Mouse (Mus musculus) stomach, embryonic 15.5 days (tissue): ENCODE results near the gene Rnf43. TPM values are rescaled to one million over a fixed set of nuclear protein-coding genes. Genes with fewer than 3 reads are reported as not detected.

ENCODE experiments used
- ATAC-seq: fragments of 200-750 bp; cut with Nextera tagmentation; 2 replicates; pipeline ENCODE4 v1.8.0; 2017; ENCODE audit warnings: low read depth, moderate number of reproducible peaks, moderate TSS enrichment; ENCODE audit not compliant: insufficient read depth, low FRiP score
- H3K27ac ChIP-seq: fragments of 300-500 bp; sonication (generic); 2 replicates; pipeline ENCODE4 v1.5.1; 2015; ENCODE audit warnings: mild to moderate bottlenecking, inconsistent platforms
- H3K27me3 ChIP-seq: fragments of 300-500 bp; sonication (generic); replicated peaks from 2 replicates; pipeline ENCODE4 v1.6.1; 2015; ENCODE audit warnings: inconsistent platforms
- H3K36me3 ChIP-seq: fragments of 300-500 bp; sonication (generic); 2 replicates; pipeline ENCODE4 v1.6.1; 2015; ENCODE audit warnings: inconsistent platforms
- H3K4me1 ChIP-seq: fragments of 300-500 bp; sonication (generic); 2 replicates; pipeline ENCODE4 v1.6.1; 2015; ENCODE audit warnings: inconsistent platforms
- H3K4me2 ChIP-seq: fragments of 300-500 bp; sonication (generic); 2 replicates; pipeline ENCODE4 v1.6.1; 2015; ENCODE audit warnings: mild to moderate bottlenecking, inconsistent platforms
- H3K4me3 ChIP-seq: fragments of 300-500 bp; sonication (generic); replicated peaks from 2 replicates; pipeline ENCODE4 v1.5.1; 2015; ENCODE audit warnings: inconsistent platforms
- H3K9ac ChIP-seq: fragments of 300-500 bp; sonication (generic); 2 replicates; pipeline ENCODE4 v1.6.1; 2015; ENCODE audit warnings: inconsistent platforms
- H3K9me3 ChIP-seq: fragments of 300-500 bp; sonication (generic); 2 replicates; pipeline ENCODE4 v1.6.1; 2016; ENCODE audit warnings: inconsistent platforms
- WGBS: fragments of 180-500 bp; shearing (Covaris S2); methylation state at CpG from one replicate; pipeline ENCODE4 v1.1.7; 2015; 5-methylcytosine and 5-hydroxymethylcytosine counted together
- polyA plus RNA-seq: library from polyadenylated mRNA; unstranded; fragments of >200 nt; fragmentation: Nextera tagmentation; extraction: Ambion mirVana; gene quantifications from 2 replicates; pipeline ENCODE4 v1.2.1, GENCODE M21; 2015

Gene Rnf43
- polyA plus RNA-seq, 1 experiment from 2014 or later: 14.0 TPM

DNA sequence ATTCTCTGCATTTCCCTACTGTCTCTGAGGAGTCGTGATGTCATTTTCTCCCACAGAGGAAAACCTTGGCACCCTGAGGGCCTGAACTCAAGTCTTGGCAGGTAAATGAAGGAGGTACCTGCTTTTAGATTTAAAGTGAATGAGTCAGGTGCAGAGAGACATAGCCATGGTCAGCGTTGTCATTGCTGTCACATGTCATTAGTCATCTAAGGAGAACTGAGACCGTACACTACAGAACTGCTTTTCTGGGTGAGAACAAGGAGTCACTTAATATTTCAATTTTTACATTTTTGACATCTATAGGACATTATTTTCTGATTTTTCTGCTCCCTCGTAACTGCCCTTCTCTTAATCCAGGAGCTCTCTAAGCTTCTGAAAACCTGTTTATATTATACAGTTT is 16.0 kb downstream of the Rnf43 start:
- ATAC-seq: no peak
- Histone ChIP-seq H3K27me3 (no peaks in the 10 kb centered on the region), H3K27ac (no peak overlapping the region), H3K9ac (no peak overlapping the region), H3K4me3 (no peak overlapping the region), H3K36me3 (no peaks in the 10 kb centered on the region), H3K4me1 (no peaks in the 10 kb centered on the region; the same call in 1 of the 2 replicates), H3K4me2 (no peak overlapping the region), H3K9me3 (no peaks in the 10 kb centered on the region)
- 64% methylated on average over 4 of the region's 4 CpGs for whole genome bisulfite sequencing

DNA sequence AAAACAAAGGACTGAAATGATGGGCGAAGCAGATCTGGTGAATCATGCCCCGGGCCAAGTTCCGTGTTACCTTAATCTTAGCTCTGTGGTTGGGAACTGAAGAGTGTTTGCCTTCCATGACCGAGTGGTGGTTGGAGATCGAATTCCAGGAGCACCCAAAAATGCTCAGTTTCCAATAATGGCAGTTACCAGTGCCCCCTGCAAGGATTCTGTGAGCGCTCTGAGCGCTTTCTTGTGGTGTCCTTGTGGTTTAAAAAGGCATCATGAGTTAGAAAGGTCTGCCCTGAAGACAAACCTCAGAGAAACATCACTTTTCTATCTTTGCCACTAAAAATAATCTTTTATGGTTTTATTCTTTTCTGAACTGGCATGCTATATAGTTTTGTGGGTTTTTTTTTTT is 16.5 kb downstream of the Rnf43 start:
- H3K4me3 ChIP-seq: no peak overlapping the region
- no peaks in the 10 kb centered on the region; the same call in 1 of the 2 replicates for H3K4me1 ChIP-seq
- H3K27ac ChIP-seq: no peak overlapping the region
- no peak for ATAC-seq
- no peaks in the 10 kb centered on the region for H3K27me3 ChIP-seq
- no peaks in the 10 kb centered on the region for H3K36me3 ChIP-seq
- 74% methylated on average over 7 of the region's 7 CpGs for WGBS
- no peaks in the 10 kb centered on the region for H3K9me3 ChIP-seq
- H3K9ac ChIP-seq: no peak overlapping the region
- no peak overlapping the region; the same call in 1 of the 2 replicates for H3K4me2 ChIP-seq

DNA sequence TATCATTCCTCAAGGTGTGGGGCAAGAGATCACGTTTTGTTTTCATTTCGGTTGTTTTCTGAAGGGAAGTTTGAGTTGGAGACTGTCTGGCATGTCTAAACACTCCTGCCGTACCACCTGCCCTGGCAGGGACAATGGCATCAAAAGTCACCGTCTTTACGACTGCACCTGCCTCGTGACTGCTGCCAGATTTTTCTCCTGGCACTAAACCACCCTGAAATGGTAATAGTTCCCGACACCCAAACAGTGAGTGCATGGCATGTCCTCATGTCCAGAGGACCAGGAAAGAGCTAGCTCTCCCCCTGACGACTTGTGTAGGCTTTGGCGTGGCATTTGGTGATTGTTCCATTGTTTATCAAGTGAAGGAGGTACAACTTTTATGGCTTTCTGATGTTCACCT is 18.3 kb downstream of the Rnf43 start:
- Histone ChIP-seq H3K4me1 (no peaks in the 10 kb centered on the region; the same call in 1 of the 2 replicates), H3K9me3 (no peaks in the 10 kb centered on the region), H3K4me2 (no peak overlapping the region), H3K36me3 (no peaks in the 10 kb centered on the region), H3K27me3 (no peaks in the 10 kb centered on the region), H3K9ac (no peak overlapping the region), H3K27ac (peak overlapping the region; percentile 1; the same call in 1 of the 2 replicates), H3K4me3 (no peak overlapping the region)
- no peak for ATAC-seq
- 71% methylated on average over 9 of the region's 9 CpGs for whole genome bisulfite sequencing

DNA sequence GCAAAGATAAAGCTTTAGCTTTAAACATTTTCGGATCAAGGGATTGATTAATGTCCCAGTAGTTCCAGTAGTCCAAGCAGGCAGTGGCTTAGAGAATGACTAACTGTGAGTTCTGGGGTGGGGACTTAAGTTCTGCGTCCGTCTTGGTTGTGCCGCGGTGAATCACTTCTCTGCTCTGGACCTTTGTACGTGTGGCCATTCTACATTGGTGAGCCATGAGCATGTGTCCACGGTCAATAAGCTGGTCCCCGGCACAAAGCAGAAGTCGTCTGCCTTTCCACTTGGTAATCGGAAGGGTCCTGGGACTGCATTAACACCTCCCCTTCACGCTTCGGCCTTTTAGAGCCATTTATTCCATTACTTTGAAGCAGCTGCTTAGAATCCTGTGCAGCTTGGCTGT is 19.6 kb downstream of the Rnf43 start:
- no peak for ATAC-seq
- H3K36me3 ChIP-seq: no peaks in the 10 kb centered on the region
- H3K9me3 ChIP-seq: no peaks in the 10 kb centered on the region
- 68% methylated on average over 12 of the region's 12 CpGs for WGBS
- no peak overlapping the region for H3K9ac ChIP-seq
- no peaks in the 10 kb centered on the region; the same call in 1 of the 2 replicates for H3K4me1 ChIP-seq
- H3K4me3 ChIP-seq: no peak overlapping the region
- no peaks in the 10 kb centered on the region for H3K27me3 ChIP-seq
- H3K27ac ChIP-seq: peak overlapping the region; percentile 37; the same call in 1 of the 2 replicates
- H3K4me2 ChIP-seq: 0 out of 2 replicates have a peak overlapping the region, but pooled peaks have one; percentile 2

DNA sequence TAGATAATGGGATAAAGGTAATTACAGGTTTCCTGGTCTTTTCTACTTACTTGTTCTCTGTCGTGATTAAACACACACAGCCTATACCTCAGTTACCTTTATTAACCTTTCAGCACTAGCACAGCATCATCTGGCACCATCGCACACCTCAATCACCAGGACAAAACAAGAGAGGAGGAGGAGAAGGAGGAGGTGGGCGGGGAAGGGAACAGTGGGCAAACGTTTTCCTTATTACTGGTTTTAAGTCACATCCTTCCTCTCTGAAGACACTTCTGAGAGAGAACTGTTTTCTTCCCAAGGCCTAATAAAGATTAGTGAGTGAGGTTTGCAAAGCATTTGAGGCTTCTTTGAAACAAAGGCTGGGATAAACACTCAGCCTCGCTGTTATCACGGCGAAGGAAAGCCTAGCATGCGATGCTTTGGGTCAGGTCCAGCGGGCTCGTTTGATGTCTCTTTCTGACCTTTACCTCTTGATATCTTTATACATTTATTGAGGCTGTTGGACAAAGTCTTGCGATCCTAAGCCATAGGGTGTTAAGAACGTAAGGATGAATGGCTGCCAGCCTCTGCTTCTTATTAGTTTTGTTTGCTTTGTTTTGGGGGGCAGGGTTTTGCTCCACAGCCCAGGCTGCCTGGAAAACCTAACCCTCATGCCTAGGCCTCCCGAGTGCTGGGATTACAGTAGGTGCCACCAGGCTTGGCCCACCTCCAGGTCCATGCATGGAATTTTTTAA is 20.5 kb downstream of the Rnf43 start:
- 38% methylated on average over 13 of the region's 13 CpGs for WGBS
- H3K4me3 ChIP-seq: no peak overlapping the region
- H3K9me3 ChIP-seq: no peaks in the 10 kb centered on the region
- H3K4me2 ChIP-seq: no peak overlapping the region
- no peaks in the 10 kb centered on the region for H3K27me3 ChIP-seq
- H3K36me3 ChIP-seq: no peaks in the 10 kb centered on the region
- H3K9ac ChIP-seq: no peak overlapping the region
- peak; percentile 50 for ATAC-seq
- peak overlapping the region; percentile 37; the same call in 1 of the 2 replicates for H3K27ac ChIP-seq
- peaks cover 4% of the 10 kb centered on the region; the same call in 1 of the 2 replicates for H3K4me1 ChIP-seq

DNA sequence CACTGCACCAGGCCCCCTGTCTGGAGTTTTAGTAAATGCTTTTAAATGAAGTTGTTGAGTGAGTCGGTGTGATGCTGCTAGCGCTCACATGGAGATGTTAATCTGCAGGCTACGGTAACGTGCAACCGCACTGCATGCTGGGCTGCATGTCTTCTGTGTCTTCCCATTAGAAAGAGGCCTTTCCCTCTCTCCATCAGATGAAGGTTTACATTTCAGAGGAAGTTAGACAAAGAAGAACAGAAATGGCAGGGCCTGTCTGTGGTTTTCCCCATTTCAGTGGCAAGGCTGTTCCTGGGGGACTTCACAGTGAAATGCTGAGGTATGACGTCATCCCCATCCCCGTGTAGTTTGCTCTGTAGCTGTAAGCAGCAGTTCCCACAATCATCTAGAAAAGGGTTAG is 23.9 kb downstream of the Rnf43 start:
- Histone ChIP-seq H3K9me3 (no peaks in the 10 kb centered on the region), H3K9ac (no peak overlapping the region), H3K4me3 (no peak overlapping the region), H3K27ac (peak overlapping the region; percentile 26; the same call in 1 of the 2 replicates), H3K36me3 (no peaks in the 10 kb centered on the region), H3K4me1 (peaks cover 16% of the 10 kb centered on the region), H3K4me2 (no peak overlapping the region), H3K27me3 (no peaks in the 10 kb centered on the region)
- 54% methylated on average over 7 of the region's 7 CpGs for WGBS
- ATAC-seq: no peak

DNA sequence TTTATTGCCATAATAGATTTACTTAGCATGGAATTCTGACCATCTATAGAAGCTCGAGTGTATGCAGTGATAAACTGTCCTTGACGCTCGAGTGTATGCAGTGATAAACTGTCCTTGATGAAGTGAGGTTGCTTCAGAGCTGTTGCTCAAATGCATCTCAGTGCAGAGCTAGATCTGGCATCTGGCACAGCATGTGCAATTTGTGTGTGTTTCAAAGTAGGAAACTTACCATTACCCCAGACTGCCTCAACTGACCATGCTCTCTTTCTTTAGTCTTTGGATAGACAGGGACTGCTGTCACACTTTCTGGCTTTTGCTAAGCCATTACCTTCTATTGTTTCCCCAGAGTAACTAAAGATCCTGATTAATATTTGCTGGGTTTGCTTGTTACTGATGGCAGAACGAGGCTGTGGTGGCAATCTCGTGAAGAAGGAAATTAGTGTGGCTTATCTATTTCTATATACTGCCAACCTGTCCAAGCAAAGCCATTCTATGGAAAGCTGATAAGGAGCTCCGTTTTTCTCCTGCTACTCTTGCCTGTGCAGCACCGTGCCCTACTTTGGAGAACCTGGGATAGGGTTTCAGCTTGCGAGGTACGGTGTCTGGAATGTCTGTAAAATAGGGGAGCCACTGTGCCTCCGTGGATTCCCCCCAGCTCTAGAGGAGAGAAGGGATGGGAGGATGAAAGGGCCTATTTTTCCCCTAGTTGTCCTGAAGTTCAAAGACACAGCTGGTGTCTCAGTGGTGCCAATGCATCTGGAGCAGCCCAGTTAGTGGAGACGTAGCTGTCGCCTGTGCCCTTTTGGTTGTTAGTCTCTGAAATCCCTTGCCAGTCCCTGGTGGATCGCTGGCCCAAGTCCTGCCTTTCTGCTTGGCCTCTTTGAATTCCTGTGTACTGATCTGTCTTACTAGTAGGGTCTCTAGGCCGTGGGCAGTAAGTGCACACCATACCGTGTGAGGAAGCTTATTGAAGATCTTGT is 25.0 kb downstream of the Rnf43 start:
- 56% methylated on average over 15 of the region's 15 CpGs for WGBS

DNA sequence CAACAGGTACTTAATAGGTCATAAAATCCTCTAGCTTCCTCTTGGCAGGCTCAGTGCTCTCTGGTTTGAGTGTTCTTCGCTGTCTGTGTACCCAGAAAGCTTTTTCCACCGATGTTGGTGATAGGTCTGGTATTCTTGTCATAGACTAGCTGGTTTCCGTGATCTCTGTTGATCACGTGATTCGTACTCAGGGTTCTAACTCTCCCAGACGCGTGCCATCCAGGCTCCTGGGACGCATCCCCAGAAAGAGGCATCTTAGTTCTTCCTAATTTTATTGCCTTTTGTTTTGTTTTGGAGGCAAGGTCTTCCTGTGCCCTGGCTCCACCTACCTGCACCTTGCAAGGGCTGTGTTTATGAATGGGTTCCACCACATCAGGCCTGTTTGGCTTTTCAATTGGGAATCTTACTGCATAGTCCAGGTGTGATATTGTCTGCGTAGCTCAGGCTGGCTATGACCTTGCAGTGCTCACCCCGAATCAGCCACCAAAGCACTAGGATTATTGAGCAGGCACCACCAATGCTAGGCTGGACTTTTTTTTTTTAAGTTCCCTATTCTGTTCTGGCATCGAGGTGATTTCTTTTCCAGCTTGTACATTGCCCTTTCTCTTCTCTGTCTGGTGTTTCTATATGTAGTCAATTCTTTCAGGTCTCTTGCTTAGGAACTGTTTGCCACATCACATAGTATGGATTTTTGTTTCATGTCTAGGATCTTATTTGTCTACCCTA is 26.1 kb downstream of the Rnf43 start:
- no peak overlapping the region for H3K4me3 ChIP-seq
- 73% methylated on average over 11 of the region's 11 CpGs for WGBS
- no peak for ATAC-seq

More for the DNA sequence above, 25.0 kb downstream of the Rnf43 start:
- Histone ChIP-seq H3K4me2 (0 out of 2 replicates have a peak overlapping the region, but pooled peaks have one; percentile 2), H3K36me3 (no peaks in the 10 kb centered on the region), H3K4me1 (peaks cover 16% of the 10 kb centered on the region), H3K4me3 (no peak overlapping the region), H3K27me3 (no peaks in the 10 kb centered on the region), H3K9me3 (no peaks in the 10 kb centered on the region), H3K27ac (peak overlapping the region; percentile 74), H3K9ac (no peak overlapping the region)
- no peak for ATAC-seq

DNA sequence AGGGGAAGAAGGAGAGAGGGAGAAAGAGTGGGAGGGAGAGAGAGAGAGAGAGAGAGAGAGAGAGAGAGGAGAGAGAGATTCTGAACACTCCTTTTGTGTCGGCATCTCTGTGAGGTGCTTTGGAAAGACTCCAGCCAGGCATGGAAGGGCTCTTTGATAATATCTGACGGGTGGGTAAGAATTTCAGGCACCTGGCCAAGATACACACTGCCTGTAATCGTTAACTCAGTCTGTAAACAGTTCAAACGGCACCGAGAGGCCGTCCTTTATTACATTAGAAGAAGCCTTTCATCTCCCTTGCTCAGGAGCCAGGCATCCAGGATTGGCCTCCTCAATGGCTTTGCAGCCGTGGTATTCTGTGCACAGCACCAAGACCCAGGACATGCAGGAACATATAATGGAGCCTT is 26.9 kb downstream of the Rnf43 start:
- WGBS: 5% methylated on average over 7 of the region's 7 CpGs
- peak; percentile 89 for ATAC-seq
- peak overlapping the region; percentile 86 for H3K27ac ChIP-seq
- H3K9ac ChIP-seq: no peak overlapping the region
- H3K4me2 ChIP-seq: peak overlapping the region; percentile 33
- no peaks in the 10 kb centered on the region for H3K9me3 ChIP-seq
- H3K27me3 ChIP-seq: no peaks in the 10 kb centered on the region
- peaks cover 16% of the 10 kb centered on the region for H3K4me1 ChIP-seq
- H3K4me3 ChIP-seq: no peak overlapping the region
- no peaks in the 10 kb centered on the region for H3K36me3 ChIP-seq

More for the DNA sequence above, 26.1 kb downstream of the Rnf43 start:
- H3K9me3 ChIP-seq: no peaks in the 10 kb centered on the region
- peak overlapping the region; percentile 33 for H3K4me2 ChIP-seq
- H3K27me3 ChIP-seq: no peaks in the 10 kb centered on the region
- peaks cover 16% of the 10 kb centered on the region for H3K4me1 ChIP-seq
- H3K9ac ChIP-seq: no peak overlapping the region
- H3K36me3 ChIP-seq: no peaks in the 10 kb centered on the region
- H3K27ac ChIP-seq: peak overlapping the region; percentile 74

DNA sequence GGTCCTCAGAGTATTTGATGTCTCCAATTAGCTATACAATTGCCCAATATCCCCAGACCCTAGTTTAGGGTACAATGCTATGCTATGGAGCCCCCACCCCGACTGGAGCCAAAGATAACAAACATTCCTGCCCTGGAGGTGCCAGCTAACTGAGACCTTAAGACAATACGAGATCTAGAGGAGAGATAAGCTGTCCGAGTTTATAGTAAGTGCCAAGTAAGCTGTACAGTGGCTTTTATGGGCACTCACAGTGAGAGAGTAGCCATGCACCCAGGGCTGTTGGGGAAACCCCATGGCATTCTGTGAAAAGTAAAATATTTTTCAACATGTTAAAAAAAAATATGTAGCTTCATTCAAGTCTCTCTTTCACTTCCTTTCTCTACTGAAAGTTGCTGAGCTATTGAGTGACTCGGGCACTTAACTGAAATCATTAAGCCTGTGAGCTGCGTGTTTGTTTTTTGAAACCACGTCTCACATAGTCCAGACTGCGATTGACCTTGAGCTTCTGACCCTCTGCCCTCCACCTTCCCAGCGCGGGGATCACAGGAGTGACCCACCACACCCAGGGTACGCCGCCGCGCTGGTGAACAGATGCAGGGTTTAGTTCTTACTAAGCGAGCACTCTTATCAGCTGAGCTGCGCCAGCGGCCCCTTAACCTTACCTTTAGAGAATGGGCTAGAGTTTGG is 27.7 kb downstream of the Rnf43 start:
- no peaks in the 10 kb centered on the region for H3K9me3 ChIP-seq
- H3K4me3 ChIP-seq: no peak overlapping the region
- H3K36me3 ChIP-seq: no peaks in the 10 kb centered on the region
- 43% methylated on average over 16 of the region's 16 CpGs for WGBS
- H3K27me3 ChIP-seq: no peaks in the 10 kb centered on the region
- H3K4me2 ChIP-seq: peak overlapping the region; percentile 33
- H3K27ac ChIP-seq: peak overlapping the region; percentile 86
- no peak overlapping the region for H3K9ac ChIP-seq
- ATAC-seq: peak; percentile 37; the same call in 1 of the 2 replicates
- peaks cover 16% of the 10 kb centered on the region for H3K4me1 ChIP-seq
